Mouse (Mus musculus): ENCODE data around the gene Eri3.

DNA sequence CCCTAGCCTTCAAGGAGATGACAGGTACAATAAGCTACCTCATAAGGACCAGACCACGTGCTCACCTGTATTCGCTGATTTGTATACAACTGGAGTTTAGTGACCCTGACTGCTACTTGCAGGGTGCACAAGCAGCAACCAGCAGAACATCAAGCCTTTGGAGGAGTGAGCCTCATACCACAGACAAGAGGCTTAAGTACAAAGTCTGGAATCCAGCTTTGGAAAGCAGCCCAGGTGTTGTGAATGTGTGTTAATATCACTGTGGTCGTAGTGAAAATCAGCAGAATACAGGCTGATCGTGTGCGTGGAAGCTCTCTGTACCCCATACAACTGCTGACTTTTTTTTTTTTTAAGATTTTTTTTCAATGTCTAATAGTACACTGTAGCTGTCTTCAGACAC is 109.8 kb downstream of the Eri3 start:
- TF ChIP-seq CTCF (IDR thresholded peaks at IDR 0.05; ENCODE audit: borderline replicate concordance, extremely low read depth, insufficient read depth, insufficient read length): no peak
- TF ChIP-seq POLR2A (IDR thresholded peaks at IDR 0.05; ENCODE audit: borderline replicate concordance, extremely low read depth, insufficient read depth, insufficient read length, poor library complexity, severe bottlenecking): no peak
